Comparison of ENCODE assay signal across 8 mouse cellular contexts in genomic region chr11:75421375-75422012, GRCm38 (mm10). TPM values are rescaled to one million over a fixed set of nuclear protein-coding genes. Genes with fewer than 3 reads are reported as not detected.
DNase-seq lines count a peak whose midpoint lies in the region; ATAC-seq and TF ChIP-seq lines count a peak whose summit lies in the region.

No protein-coding gene starts in this region.

- DNase-seq in NIH3T3 (ENCODE audit: low read depth) = peak; percentile 85
- DNase-seq in liver, embryonic 14.5 days (ENCODE audit: low read depth in 3 of 3, low spot score in 3 of 3) = no peak
- no peak for DNase-seq in spleen, adult 18-20 months
- no peak for DNase-seq in layer of hippocampus, postnatal 25 days (ENCODE audit: extremely low spot score in 1 of 2, low spot score in 1 of 2)

- TF ChIP-seq EP300 in liver, embryonic 14.5 days (IDR thresholded peaks at IDR 0.05; ENCODE audit: low read depth) = no peak

- H3K4me2 ChIP-seq in forebrain, embryonic 12.5 days = peak overlapping the region; percentile 23
- H3K4me2 ChIP-seq in forebrain, embryonic 15.5 days (replicated peaks) = no peak overlapping the region
- H3K4me2 ChIP-seq in heart, embryonic 13.5 days = peak overlapping the region; percentile 61
- H3K4me2 ChIP-seq in liver, embryonic 14.5 days (ENCODE audit: low read depth) = peak overlapping the region; percentile 45
- H3K4me2 ChIP-seq in midbrain, embryonic 15.5 days = no peak overlapping the region

- peak overlapping the region; percentile 22 for H3K4me3 ChIP-seq in forebrain, embryonic 12.5 days (replicated peaks)
- H3K4me3 ChIP-seq in forebrain, embryonic 15.5 days = no peak overlapping the region
- peak overlapping the region; percentile 47 for H3K4me3 ChIP-seq in heart, embryonic 13.5 days
- H3K4me3 ChIP-seq in liver, embryonic 14.5 days (ENCODE audit: insufficient read depth in 1 of 2, low read depth in 2 of 2, low read length in 2 of 2) = peak overlapping the region; percentile 45 to 47
- no peak overlapping the region for H3K4me3 ChIP-seq in midbrain, embryonic 15.5 days

- ATAC-seq in forebrain, embryonic 12.5 days (ENCODE audit: low FRiP score) = no peak
- ATAC-seq in forebrain, embryonic 15.5 days (replicated peaks) = no peak
- ATAC-seq in heart, embryonic 13.5 days (ENCODE audit: extremely low read depth, insufficient number of reproducible peaks, low FRiP score, low TSS enrichment) = no peak
- ATAC-seq in liver, embryonic 14.5 days (ENCODE audit: insufficient read depth) = no peak
- no peak for ATAC-seq in midbrain, embryonic 15.5 days (replicated peaks)

- H3K9ac ChIP-seq in forebrain, embryonic 12.5 days = peak overlapping the region; percentile 13; the same call in 1 of the 2 replicates
- no peak overlapping the region for H3K9ac ChIP-seq in forebrain, embryonic 15.5 days (replicated peaks)
- H3K9ac ChIP-seq in heart, embryonic 13.5 days = peak overlapping the region; percentile 76
- H3K9ac ChIP-seq in liver, embryonic 14.5 days (replicated peaks) = no peak overlapping the region
- H3K9ac ChIP-seq in midbrain, embryonic 15.5 days = no peak overlapping the region

- TF ChIP-seq CTCF in liver, embryonic 14.5 days (IDR thresholded peaks at IDR 0.05; ENCODE audit: low read depth) = no peak

- H3K4me1 ChIP-seq in forebrain, embryonic 12.5 days = peaks cover 5% of the 10 kb centered on the region
- no peaks in the 10 kb centered on the region for H3K4me1 ChIP-seq in forebrain, embryonic 15.5 days
- peaks cover 18% of the 10 kb centered on the region for H3K4me1 ChIP-seq in heart, embryonic 13.5 days
- H3K4me1 ChIP-seq in liver, embryonic 14.5 days (replicated peaks; ENCODE audit: control insufficient read depth in 2 of 2, insufficient read depth in 2 of 2, low read length in 1 of 2) = peaks cover 0 to 6% of the 10 kb centered on the region in 2 experiments; a peak in 2 of 4 replicates
- H3K4me1 ChIP-seq in midbrain, embryonic 15.5 days = no peaks in the 10 kb centered on the region

- H3K27me3 ChIP-seq in forebrain, embryonic 12.5 days = no peaks in the 10 kb centered on the region
- H3K27me3 ChIP-seq in forebrain, embryonic 15.5 days = no peaks in the 10 kb centered on the region
- no peaks in the 10 kb centered on the region for H3K27me3 ChIP-seq in heart, embryonic 13.5 days (replicated peaks)
- no peaks in the 10 kb centered on the region; the same call in 1 of the 2 replicates for H3K27me3 ChIP-seq in liver, embryonic 14.5 days (ENCODE audit: control insufficient read depth, insufficient read depth, low read length)
- no peaks in the 10 kb centered on the region for H3K27me3 ChIP-seq in midbrain, embryonic 15.5 days (replicated peaks)

- no peak overlapping the region for H3K27ac ChIP-seq in forebrain, embryonic 12.5 days
- no peak overlapping the region for H3K27ac ChIP-seq in forebrain, embryonic 15.5 days (replicated peaks)
- no peak overlapping the region for H3K27ac ChIP-seq in heart, embryonic 13.5 days (replicated peaks)
- H3K27ac ChIP-seq in liver, embryonic 14.5 days = no peak overlapping the region
- H3K27ac ChIP-seq in midbrain, embryonic 15.5 days = no peak overlapping the region

- WGBS in forebrain, embryonic 12.5 days = 44% methylated on average over 6 of the region's 6 CpGs
- WGBS in forebrain, embryonic 15.5 days = 45% methylated on average over 6 of the region's 6 CpGs
- WGBS in heart, embryonic 13.5 days = 40% methylated on average over 6 of the region's 6 CpGs
- WGBS in liver, embryonic 14.5 days (ENCODE audit: insufficient replicate concordance) = 49% methylated on average over 6 of the region's 6 CpGs
- 47% methylated on average over 6 of the region's 6 CpGs for WGBS in midbrain, embryonic 15.5 days

- no peaks in the 10 kb centered on the region for H3K36me3 ChIP-seq in forebrain, embryonic 12.5 days (replicated peaks)
- H3K36me3 ChIP-seq in forebrain, embryonic 15.5 days = no peaks in the 10 kb centered on the region
- H3K36me3 ChIP-seq in heart, embryonic 13.5 days = no peaks in the 10 kb centered on the region
- H3K36me3 ChIP-seq in liver, embryonic 14.5 days (replicated peaks; ENCODE audit: control insufficient read depth, insufficient read depth, low read depth) = no peaks in the 10 kb centered on the region
- no peaks in the 10 kb centered on the region for H3K36me3 ChIP-seq in midbrain, embryonic 15.5 days (replicated peaks)

- no peaks in the 10 kb centered on the region for H3K9me3 ChIP-seq in forebrain, embryonic 12.5 days
- no peaks in the 10 kb centered on the region for H3K9me3 ChIP-seq in forebrain, embryonic 15.5 days
- no peaks in the 10 kb centered on the region for H3K9me3 ChIP-seq in heart, embryonic 13.5 days
- H3K9me3 ChIP-seq in liver, embryonic 14.5 days (ENCODE audit: control insufficient read depth, low read length) = no peaks in the 10 kb centered on the region
- H3K9me3 ChIP-seq in midbrain, embryonic 15.5 days = no peaks in the 10 kb centered on the region

RNA-seq across cellular contexts. Expression of gene Serpinf1, which starts 1.0 kb away (rescaled TPM):
- 35.8 and 44.7 TPM in 2 replicates for polyA plus RNA-seq in forebrain, embryonic 12.5 days (2016; fragmentation: Nextera tagmentation; extraction: Ambion mirVana)
- 21.4 and 27.2 TPM in 2 replicates for polyA plus RNA-seq in forebrain, embryonic 15.5 days (2015; fragmentation: Nextera tagmentation; extraction: Ambion mirVana)
- 30.2 and 34.2 TPM in 2 replicates for polyA plus RNA-seq in heart, embryonic 13.5 days (2015; fragmentation: Nextera tagmentation; extraction: Ambion mirVana)
- 104 and 128 TPM in 2 replicates for polyA plus RNA-seq in liver, embryonic 14.5 days (2012; rRNA removed)
- 145 and 166 TPM in 2 replicates for polyA plus RNA-seq in liver, embryonic 14.5 days (2014; fragmentation: Nextera tagmentation; extraction: Ambion mirVana)
- total RNA-seq in layer of hippocampus, postnatal 25 days (2021) = 10 to 100 TPM; 16.0 to 16.8 TPM
- 29.8 and 42.7 TPM in 2 replicates for polyA plus RNA-seq in midbrain, embryonic 15.5 days (2015; fragmentation: Nextera tagmentation; extraction: Ambion mirVana)

RNA-seq across cellular contexts. Expression of gene Serpinf2, which starts 17.9 kb away (rescaled TPM):
- polyA plus RNA-seq in forebrain, embryonic 12.5 days (2016; fragmentation: Nextera tagmentation; extraction: Ambion mirVana) = not detected in 2 replicates
- polyA plus RNA-seq in forebrain, embryonic 15.5 days (2015; fragmentation: Nextera tagmentation; extraction: Ambion mirVana) = 0.22 TPM in 1 of 2 replicates, not detected in the other
- 1.5 and 14.5 TPM in 2 replicates for polyA plus RNA-seq in heart, embryonic 13.5 days (2015; fragmentation: Nextera tagmentation; extraction: Ambion mirVana)
- 474 and 506 TPM in 2 replicates for polyA plus RNA-seq in liver, embryonic 14.5 days (2012; rRNA removed)
- 304 and 336 TPM in 2 replicates for polyA plus RNA-seq in liver, embryonic 14.5 days (2014; fragmentation: Nextera tagmentation; extraction: Ambion mirVana)
- under 1 TPM; 0.39 to 0.59 TPM for total RNA-seq in layer of hippocampus, postnatal 25 days (2021)
- 0.37 TPM in 1 of 2 replicates, not detected in the other for polyA plus RNA-seq in midbrain, embryonic 15.5 days (2015; fragmentation: Nextera tagmentation; extraction: Ambion mirVana)

RNA-seq across cellular contexts. Expression of gene Wdr81, which starts 33.0 kb away (rescaled TPM):
- polyA plus RNA-seq in forebrain, embryonic 12.5 days (2016; fragmentation: Nextera tagmentation; extraction: Ambion mirVana) = 7.2 and 8.7 TPM in 2 replicates
- polyA plus RNA-seq in forebrain, embryonic 15.5 days (2015; fragmentation: Nextera tagmentation; extraction: Ambion mirVana) = 7.7 and 8.2 TPM in 2 replicates
- 3.7 and 3.8 TPM in 2 replicates for polyA plus RNA-seq in heart, embryonic 13.5 days (2015; fragmentation: Nextera tagmentation; extraction: Ambion mirVana)
- 15.3 and 16.4 TPM in 2 replicates for polyA plus RNA-seq in liver, embryonic 14.5 days (2012; rRNA removed)
- 14.6 and 15.8 TPM in 2 replicates for polyA plus RNA-seq in liver, embryonic 14.5 days (2014; fragmentation: Nextera tagmentation; extraction: Ambion mirVana)
- total RNA-seq in layer of hippocampus, postnatal 25 days (2021) = 10 to 100 TPM; 21.9 to 22.7 TPM
- polyA plus RNA-seq in midbrain, embryonic 15.5 days (2015; fragmentation: Nextera tagmentation; extraction: Ambion mirVana) = 8.4 and 8.7 TPM in 2 replicates

RNA-seq across cellular contexts. Expression of gene Tlcd2, which starts 40.0 kb away (rescaled TPM):
- 4.9 and 7.1 TPM in 2 replicates for polyA plus RNA-seq in forebrain, embryonic 12.5 days (2016; fragmentation: Nextera tagmentation; extraction: Ambion mirVana)
- polyA plus RNA-seq in forebrain, embryonic 15.5 days (2015; fragmentation: Nextera tagmentation; extraction: Ambion mirVana) = 0.95 and 1.3 TPM in 2 replicates
- polyA plus RNA-seq in heart, embryonic 13.5 days (2015; fragmentation: Nextera tagmentation; extraction: Ambion mirVana) = 11.4 and 13.5 TPM in 2 replicates
- polyA plus RNA-seq in liver, embryonic 14.5 days (2012; rRNA removed) = 7.3 and 8.2 TPM in 2 replicates
- 11.9 and 13.0 TPM in 2 replicates for polyA plus RNA-seq in liver, embryonic 14.5 days (2014; fragmentation: Nextera tagmentation; extraction: Ambion mirVana)
- total RNA-seq in layer of hippocampus, postnatal 25 days (2021) = under 1 TPM; 0.59 to 0.87 TPM
- 2.2 and 2.8 TPM in 2 replicates for polyA plus RNA-seq in midbrain, embryonic 15.5 days (2015; fragmentation: Nextera tagmentation; extraction: Ambion mirVana)

Comparison
In these comparisons a context has a peak if more than half of its experiments do, and no peak if none do; other contexts are left out.
1. H3K4me2 ChIP-seq: peak in forebrain, embryonic 12.5 days (single experiment), heart, embryonic 13.5 days (single experiment) and liver, embryonic 14.5 days (single experiment); none in forebrain, embryonic 15.5 days (single experiment) and midbrain, embryonic 15.5 days (single experiment).
2. H3K4me3 ChIP-seq: peak in forebrain, embryonic 12.5 days (single experiment), heart, embryonic 13.5 days (single experiment) and liver, embryonic 14.5 days (2 of 2); none in forebrain, embryonic 15.5 days (single experiment) and midbrain, embryonic 15.5 days (single experiment).
3. H3K9ac ChIP-seq: peak in forebrain, embryonic 12.5 days (single experiment) and heart, embryonic 13.5 days (single experiment); none in forebrain, embryonic 15.5 days (single experiment), liver, embryonic 14.5 days (single experiment) and midbrain, embryonic 15.5 days (single experiment).
4. RNA of gene Serpinf2, which starts 17.9 kb away (polyA plus RNA-seq): 304 to 506 TPM in liver, embryonic 14.5 days; 1.5 to 14.5 TPM in heart, embryonic 13.5 days, 0.37 TPM in midbrain, embryonic 15.5 days, 0.22 TPM in forebrain, embryonic 15.5 days and not detected in forebrain, embryonic 12.5 days; every median in the first group is over 10 times any median in the second.